Mouse (Mus musculus) ES-E14 (cell line): ENCODE data around the gene Pelo. TPM values are rescaled to one million over a fixed set of nuclear protein-coding genes. Genes with fewer than 3 reads are reported as not detected.

Source experiments
- DNase-seq: peaks from one replicate; pipeline ENCODE4 v3.0.0-alpha.2; 2013; ENCODE audit warnings: low read depth, low spot score
- H3K27ac ChIP-seq: 2 replicates; pipeline ENCODE4 v1.5.1; 2012; ENCODE audit warnings: low read depth, mild to moderate bottlenecking, low read length, moderate library complexity, mixed read lengths; ENCODE audit not compliant: poor library complexity, insufficient read depth, severe bottlenecking
- H3K36me3 ChIP-seq: 2 replicates; pipeline ENCODE4 v1.6.1; 2012; ENCODE audit warnings: mild to moderate bottlenecking, low read length, moderate library complexity, mixed read lengths; ENCODE audit not compliant: control insufficient read depth, poor library complexity, insufficient read depth, severe bottlenecking
- H3K4me1 ChIP-seq, 2 experiments: fragments of 150-350 bp in 1 of 2; sonication (generic) in 1 of 2; 2 replicates each; pipeline ENCODE4 v1.6.1; 2012; ENCODE audit warnings: low read length in 2 of 2, mild to moderate bottlenecking in 1 of 2, mixed read lengths in 1 of 2; ENCODE audit not compliant: control insufficient read depth in 2 of 2, insufficient read depth in 2 of 2, poor library complexity in 1 of 2
- H3K4me3 ChIP-seq, 2 experiments: fragments of 150-350 bp in 1 of 2; sonication (generic) in 1 of 2; 2 replicates each; pipeline ENCODE4 v1.5.1; 2012; ENCODE audit warnings: low read length in 2 of 2, low read depth in 1 of 2, mild to moderate bottlenecking in 1 of 2, mixed read lengths in 1 of 2; ENCODE audit not compliant: insufficient read depth in 1 of 2, poor library complexity in 1 of 2, severe bottlenecking in 1 of 2
- H3K9ac ChIP-seq: 2 replicates; pipeline ENCODE4 v1.6.1; 2012; ENCODE audit warnings: low read depth, mild to moderate bottlenecking, low read length, mixed read lengths; ENCODE audit not compliant: poor library complexity, insufficient read depth, severe bottlenecking
- H3K9me3 ChIP-seq: fragments of 150-350 bp; sonication (generic); 2 replicates; pipeline ENCODE4 v1.6.1; 2012; ENCODE audit warnings: low read depth, mild to moderate bottlenecking, low read length; ENCODE audit not compliant: control insufficient read depth, insufficient read depth
- CHD2 ChIP-seq: IDR thresholded peaks from 2 replicates; pipeline ENCODE4 v1.6.1; 2014; ENCODE audit warnings: mild to moderate bottlenecking, low read depth, low read length, inconsistent platforms
- HCFC1 ChIP-seq: IDR thresholded peaks from 2 replicates; pipeline ENCODE4 v1.6.1; 2012; ENCODE audit warnings: low read length, inconsistent platforms, borderline replicate concordance; ENCODE audit not compliant: insufficient read depth
- MAFK ChIP-seq: IDR thresholded peaks from 2 replicates; pipeline ENCODE4 v1.6.1; 2014; ENCODE audit warnings: mild to moderate bottlenecking, low read depth, low read length, inconsistent platforms; ENCODE audit not compliant: insufficient read depth
- ZC3H11A ChIP-seq: IDR thresholded peaks from 2 replicates; pipeline ENCODE4 v1.6.1; 2012; ENCODE audit warnings: low read depth, mild to moderate bottlenecking, inconsistent platforms, low read length, borderline replicate concordance
- ZNF384 ChIP-seq: IDR thresholded peaks from 2 replicates; pipeline ENCODE4 v1.6.1; 2012; ENCODE audit warnings: low read depth, low read length, inconsistent platforms
- in situ Hi-C, 2 experiments: fragments of 600-800 bp; cut with MboI; formaldehyde crosslinking; loops; one replicate each; pipeline ENCODE4 v1.15.1; 2025; ENCODE audit warnings: low sequenced_read_pairs in 2 of 2, inconsistent platforms in 1 of 2; ENCODE audit not compliant: unreplicated experiment in 2 of 2
- total RNA-seq: library from RNA; depleted of rRNA; stranded (reverse); fragments of 300-350 nt; gene quantifications from 2 replicates; pipeline ENCODE4 v1.2.3, GENCODE M21; 2012

Pelo gene
- total RNA-seq, 1 experiment: 24.1 TPM

GRCm38 (mm10) chr13:115089395-115090025, 476 bp downstream of the Pelo start:
- Histone ChIP-seq H3K36me3 (peaks cover 11% of the 10 kb centered on the region), H3K27ac (no peak overlapping the region), H3K9me3 (no peaks in the 10 kb centered on the region), H3K9ac (peak overlapping the region; percentile 77), H3K4me1 (peaks cover 0 to 12% of the 10 kb centered on the region in 2 experiments; a peak in 1 of 4 replicates), H3K4me3 (peak overlapping the region; percentile 51 to 74)
- TF ChIP-seq ZNF384 (no peak), CHD2 (no peak), HCFC1 (no peak), ZC3H11A (no peak), MAFK (no peak)
- in situ Hi-C loops: no loop called here
- DNase-seq: no peak

- Histone ChIP-seq H3K9ac (peak overlapping the region; percentile 77), H3K27ac (no peak overlapping the region), H3K36me3 (peaks cover 11% of the 10 kb centered on the region), H3K9me3 (no peaks in the 10 kb centered on the region), H3K4me3 (peak overlapping the region; percentile 51 to 74), H3K4me1 (peaks cover 0 to 12% of the 10 kb centered on the region in 2 experiments; a peak in 1 of 4 replicates)
- in situ Hi-C loops: no loop called here
- no peak for TF ChIP-seq HCFC1
- no peak for TF ChIP-seq ZNF384
- TF ChIP-seq CHD2: no peak
- TF ChIP-seq MAFK: no peak
- no peak for TF ChIP-seq ZC3H11A
- DNase-seq: no peak
Observed at GRCm38 (mm10) chr13:115089020-115089394, 979 bp downstream of the Pelo start.

- Histone ChIP-seq H3K4me3 (no peak overlapping the region), H3K36me3 (peaks cover 11% of the 10 kb centered on the region), H3K9ac (no peak overlapping the region), H3K9me3 (no peaks in the 10 kb centered on the region), H3K27ac (no peak overlapping the region), H3K4me1 (peaks cover 0 to 8% of the 10 kb centered on the region in 2 experiments; a peak in 1 of 4 replicates)
- in situ Hi-C loops: no loop called here
- DNase-seq: no peak
- TF ChIP-seq ZC3H11A: no peak
- no peak for TF ChIP-seq ZNF384
- TF ChIP-seq HCFC1: no peak
- TF ChIP-seq MAFK: no peak
- no peak for TF ChIP-seq CHD2
Observed at GRCm38 (mm10) chr13:115085974-115086373, 4.0 kb downstream of the Pelo start.

- in situ Hi-C loops: no loop called here
- H3K4me1 ChIP-seq: no peaks in the 10 kb centered on the region
- no peak for TF ChIP-seq HCFC1
- no peak for TF ChIP-seq ZC3H11A
- no peak for TF ChIP-seq ZNF384
- TF ChIP-seq MAFK: no peak
- TF ChIP-seq CHD2: no peak
- peaks cover 7% of the 10 kb centered on the region; the same call in 1 of the 2 replicates for H3K36me3 ChIP-seq
- no peak for DNase-seq
- no peaks in the 10 kb centered on the region for H3K9me3 ChIP-seq
- H3K27ac ChIP-seq: no peak overlapping the region
- H3K4me3 ChIP-seq: no peak overlapping the region
- H3K9ac ChIP-seq: no peak overlapping the region
Observed at GRCm38 (mm10) chr13:115082339-115082738, 7.6 kb downstream of the Pelo start.
